Mouse (Mus musculus) layer of hippocampus, postnatal 10 days (tissue): ENCODE results near the gene Dpf3. TPM values are rescaled to one million over a fixed set of nuclear protein-coding genes. Genes with fewer than 3 reads are reported as not detected.

Source experiments
- DNase-seq, 2 experiments: peaks; one replicate each; pipeline ENCODE4 v3.0.0; 2021; ENCODE audit warnings: low spot score in 2 of 2
- total RNA-seq, 2 experiments: library from RNA; stranded (reverse); gene quantifications; 2 replicates each; pipeline ENCODE4 v1.2.3; 2021

The Dpf3 gene
- total RNA-seq, 2 experiments from 2014 or later = 22.2 to 26.6 TPM

GRCm38 (mm10) chr12:83496736-83497135 is 9.2 kb upstream of the Dpf3 start:
- DNase-seq = no peak

DNA sequence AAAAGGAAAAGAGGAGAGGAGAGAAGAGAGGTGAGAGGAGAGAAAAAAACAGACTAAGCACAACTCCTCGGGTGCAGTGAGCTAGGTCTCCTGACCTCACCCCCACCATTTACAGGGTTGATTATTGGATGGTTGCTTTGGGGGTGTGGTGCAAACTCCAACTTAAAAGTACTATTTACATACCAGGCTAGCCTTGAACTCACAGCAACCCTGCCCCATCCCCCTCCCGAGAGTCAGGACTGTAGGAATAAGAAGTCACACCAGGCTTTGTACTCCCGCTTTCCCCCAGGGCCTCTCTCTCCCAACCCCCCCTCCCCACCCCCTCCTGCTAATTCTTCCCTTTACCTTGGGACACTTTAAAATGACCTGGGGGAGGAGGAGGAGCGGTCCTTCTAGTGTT is 8.8 kb upstream of the Dpf3 start:
- no peak for DNase-seq

DNA sequence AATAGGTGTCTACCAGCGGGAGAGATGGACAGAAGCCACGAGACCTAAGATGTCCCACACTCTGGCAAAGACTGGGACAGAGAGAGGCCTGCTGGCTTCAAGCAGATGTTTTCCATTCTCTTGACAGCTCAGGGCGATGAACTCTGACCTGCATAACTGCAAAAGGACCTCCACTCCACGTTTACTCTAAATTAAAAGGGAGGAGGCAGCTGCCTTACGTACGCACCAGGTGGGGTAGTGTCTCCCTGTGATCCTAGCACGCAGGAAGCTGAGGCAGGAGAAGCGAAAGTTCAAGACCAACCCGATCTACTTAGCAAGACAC is 8.4 kb upstream of the Dpf3 start:
- no peak for DNase-seq

- no peak for DNase-seq
Measured at GRCm38 (mm10) chr12:83495248-83495960, 7.9 kb upstream of the Dpf3 start.

DNA sequence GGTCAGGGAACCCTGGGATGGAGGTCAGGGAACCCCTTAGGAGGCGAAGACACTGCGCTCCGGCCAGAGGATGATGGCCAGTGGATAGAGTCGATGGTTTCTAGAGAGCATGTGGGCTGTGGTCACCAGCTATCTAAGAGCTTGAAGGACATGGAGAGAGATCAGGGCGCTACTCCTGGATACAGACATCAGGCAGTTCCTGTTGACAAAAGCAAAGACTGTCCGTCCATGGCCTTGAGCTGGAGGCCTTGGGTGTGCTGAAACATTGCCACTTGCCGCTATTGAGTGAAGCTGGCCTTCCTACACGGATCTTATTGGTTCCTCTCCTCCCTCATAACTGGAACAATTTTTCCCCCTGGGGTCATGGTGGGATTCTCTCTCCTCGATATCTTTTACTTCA is 6.7 kb upstream of the Dpf3 start:
- DNase-seq = no peak

GRCm38 (mm10) chr12:83492808-83493207 is 5.3 kb upstream of the Dpf3 start:
- DNase-seq = no peak

DNA sequence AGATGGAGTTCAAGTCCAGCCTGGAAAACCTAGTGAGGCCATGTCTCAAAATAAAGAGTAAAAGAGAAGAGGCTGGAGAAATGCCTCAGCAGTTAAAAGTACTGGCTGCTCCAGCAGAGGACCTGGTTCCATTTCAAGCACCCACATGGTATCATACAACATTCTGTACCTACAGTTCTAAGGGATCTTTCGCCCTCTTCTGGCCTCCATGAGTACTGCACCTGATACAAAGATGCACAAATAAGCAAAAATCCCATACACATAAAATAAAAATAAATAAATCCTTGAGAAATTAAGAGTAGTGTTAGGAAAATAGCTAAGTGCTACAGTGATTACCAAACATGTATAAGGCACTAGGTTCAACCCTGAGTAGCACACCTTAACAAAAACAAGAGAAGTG is 4.1 kb upstream of the Dpf3 start:
- no peak for DNase-seq

DNA sequence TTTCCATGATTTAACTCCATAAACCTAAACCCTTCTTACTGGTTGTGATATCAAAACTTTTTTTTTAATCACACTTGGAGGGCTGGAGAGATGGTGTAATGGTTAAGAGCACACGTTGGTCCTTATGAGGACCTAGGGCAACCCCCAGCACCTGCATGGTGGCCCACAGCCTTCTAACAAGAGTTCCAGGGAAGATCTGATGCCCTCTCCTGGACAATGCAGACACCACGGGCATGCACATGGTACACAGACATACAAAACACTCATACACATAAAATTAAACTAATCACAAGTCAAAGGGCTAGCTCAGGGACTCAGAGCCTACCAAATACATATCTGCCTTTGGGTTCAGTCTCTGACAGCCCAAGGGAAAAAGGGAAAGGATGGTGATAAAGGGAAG is 2.2 kb upstream of the Dpf3 start:
- DNase-seq = no peak

DNA sequence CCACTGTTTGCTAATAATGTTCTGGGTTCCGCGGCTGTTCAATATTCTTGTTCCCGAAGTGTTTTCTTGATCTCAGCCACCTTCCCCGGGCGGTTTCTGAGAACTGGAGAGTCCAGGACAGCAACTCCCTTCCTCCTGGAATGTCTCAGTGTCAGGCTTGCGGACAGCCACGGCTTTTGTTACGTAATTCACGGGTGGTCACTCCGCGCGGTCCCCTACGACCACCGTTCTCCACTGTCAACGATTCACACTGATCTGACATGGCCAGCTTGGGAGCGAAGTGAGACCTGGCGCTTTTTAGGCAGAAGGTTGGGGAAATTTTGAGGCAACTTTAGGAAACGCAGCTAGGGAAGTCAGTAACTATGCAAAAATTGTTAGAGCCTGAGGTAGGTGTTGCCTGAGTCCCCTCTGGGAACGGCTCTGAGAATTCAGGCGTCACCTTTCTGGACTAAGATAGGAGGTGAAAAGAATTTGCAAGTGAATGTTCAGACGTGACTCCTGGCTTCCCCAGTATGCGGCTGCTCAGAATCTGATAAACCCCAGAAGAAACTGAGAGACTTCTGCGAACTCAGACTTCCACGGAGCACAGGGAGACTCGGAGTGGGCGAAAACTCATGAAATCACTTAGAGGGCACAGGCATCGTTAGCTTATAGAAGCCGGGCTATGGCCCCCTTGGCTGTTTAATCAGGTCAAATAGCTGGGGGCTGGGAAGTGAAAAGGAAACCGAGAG is 860 bp upstream of the Dpf3 start:
- peak; percentile 12 to 24 for DNase-seq

DNA sequence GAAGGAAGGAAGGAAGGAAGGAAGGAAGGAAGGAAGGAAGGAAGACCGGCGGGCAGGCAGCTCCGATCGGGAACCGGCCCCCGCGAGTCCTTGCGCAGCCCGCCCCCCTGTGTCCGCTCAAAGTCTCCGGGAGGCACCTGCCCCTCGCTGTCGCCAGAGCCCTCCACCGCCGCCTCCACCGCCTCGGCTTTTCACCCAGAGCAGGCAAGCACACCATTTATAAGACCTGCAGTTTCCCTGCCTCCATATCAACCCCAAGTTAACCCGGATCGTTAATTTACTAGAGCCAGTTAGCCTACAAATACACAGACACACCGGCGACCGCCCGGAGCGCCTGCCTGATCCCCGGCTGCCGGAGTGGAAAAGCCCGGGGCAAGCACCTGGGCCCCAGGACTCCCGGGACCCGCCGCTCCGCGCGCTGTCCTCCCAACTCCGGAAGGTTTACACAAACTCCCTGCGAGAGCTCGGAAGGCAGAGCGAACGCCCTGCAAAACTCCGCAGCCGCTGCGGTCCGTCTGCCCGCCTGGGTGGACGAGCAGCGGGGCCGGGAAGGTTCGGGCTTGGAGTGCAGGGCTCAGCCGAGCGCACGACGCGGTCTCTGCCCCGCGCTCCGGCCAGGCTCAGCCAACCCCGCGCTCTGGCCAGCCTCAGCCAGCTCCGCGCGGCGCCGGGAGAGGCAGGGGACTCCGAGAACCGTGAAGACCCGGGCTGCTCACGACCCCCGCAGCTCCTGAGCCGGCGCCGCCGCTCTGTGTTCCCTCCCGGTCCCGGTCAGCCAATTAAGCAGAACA is 650 bp downstream of the Dpf3 start:
- peak; percentile 44 to 59 for DNase-seq

- peak; percentile 51 to 64 for DNase-seq
Measured at GRCm38 (mm10) chr12:83485911-83486670, 1.4 kb downstream of the Dpf3 start.

DNA sequence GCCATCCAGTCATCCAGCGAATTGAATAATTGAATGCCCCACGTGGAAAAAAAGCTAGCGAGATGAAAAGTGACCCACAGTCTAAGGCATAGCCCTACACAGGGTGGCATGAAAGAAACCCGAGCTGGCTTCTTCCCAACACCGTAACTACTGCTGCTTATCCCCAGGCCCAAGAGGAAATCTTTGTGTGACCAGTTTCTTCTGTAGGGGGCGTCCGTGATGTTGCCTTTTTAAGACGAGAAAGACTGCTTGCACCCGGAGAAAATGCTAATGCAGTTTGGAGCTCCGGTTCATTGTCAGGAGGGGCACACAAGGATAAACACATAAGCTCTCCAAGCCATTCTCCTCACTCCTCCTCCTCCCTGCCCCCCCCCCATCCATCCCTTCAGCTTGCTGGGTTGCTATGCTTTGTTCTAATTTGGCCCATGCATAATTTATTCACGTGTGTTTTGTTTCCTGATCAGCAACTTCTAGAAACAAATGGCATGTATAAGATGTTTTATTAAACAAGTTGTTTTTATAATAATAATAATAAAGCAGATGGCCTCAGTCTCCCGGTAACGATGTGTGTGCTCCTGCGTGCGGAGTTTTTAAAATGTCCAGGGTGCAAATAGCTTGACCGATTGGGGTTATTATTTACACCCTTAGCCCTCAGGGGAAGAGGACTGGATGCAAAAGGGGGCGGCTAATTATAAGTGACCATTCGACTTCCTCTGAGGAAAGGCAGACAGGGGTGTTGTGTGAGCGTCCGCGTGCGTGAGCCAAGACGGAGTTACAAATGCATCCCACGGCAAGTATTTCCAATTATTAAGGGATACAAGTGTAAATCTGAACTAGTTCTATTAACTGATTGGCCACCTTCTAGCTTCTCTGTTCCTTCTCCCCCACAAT is 2.4 kb downstream of the Dpf3 start:
- DNase-seq = peak in 1 of 2 experiments; percentile 49

GRCm38 (mm10) chr12:83483653-83484052 is 3.9 kb downstream of the Dpf3 start:
- DNase-seq = no peak

- DNase-seq = no peak
Measured at GRCm38 (mm10) chr12:83481439-83481838, 6.1 kb downstream of the Dpf3 start.

DNA sequence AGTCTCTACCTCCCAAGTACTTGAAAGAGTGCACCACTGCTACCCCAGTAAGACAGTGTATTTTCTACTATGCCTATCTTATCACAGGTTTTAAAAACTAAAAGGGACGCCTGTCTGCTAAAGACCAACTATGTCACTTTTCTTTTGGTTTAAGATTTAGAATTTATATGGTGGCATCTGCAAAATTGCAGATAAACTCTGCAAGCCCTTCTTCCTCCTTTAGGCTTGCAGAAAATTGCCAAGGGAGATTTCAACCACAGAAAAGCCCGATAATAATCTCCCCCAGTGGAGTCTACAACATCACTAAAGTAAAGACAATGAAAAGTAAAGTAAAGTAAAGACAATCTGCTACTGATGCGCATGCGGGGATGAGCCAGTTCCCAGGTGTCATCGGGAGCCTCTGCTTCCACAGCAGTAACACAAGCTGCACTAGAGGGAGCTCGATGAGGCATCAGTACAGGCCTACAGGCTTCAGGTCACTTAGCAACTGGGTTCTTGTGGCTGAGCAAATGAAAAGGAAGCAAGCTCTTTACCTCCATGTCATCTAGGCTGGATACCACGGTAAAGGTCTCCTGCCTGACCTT is 7.6 kb downstream of the Dpf3 start:
- no peak for DNase-seq

- no peak for DNase-seq
Measured at GRCm38 (mm10) chr12:83479140-83479539, 8.4 kb downstream of the Dpf3 start.

DNA sequence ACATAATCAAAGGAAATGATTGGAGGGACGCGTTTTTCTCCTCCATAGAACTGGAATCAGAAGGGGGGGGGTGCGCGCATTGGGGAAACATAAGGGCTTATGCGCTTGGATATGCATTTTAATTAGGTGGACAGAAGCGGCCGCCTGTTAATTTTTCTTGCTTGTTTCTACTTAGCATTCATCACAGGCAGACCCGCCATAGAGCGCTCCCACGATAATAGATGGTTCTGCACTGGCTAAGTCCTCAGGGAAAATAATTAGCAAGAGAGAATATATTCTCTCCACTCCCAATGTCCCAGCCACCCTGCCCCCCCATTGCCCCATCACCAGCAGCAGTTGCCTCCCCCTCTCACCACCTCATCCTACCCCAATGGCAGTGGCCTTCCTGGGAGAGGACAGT is 11.2 kb downstream of the Dpf3 start:
- no peak for DNase-seq

GRCm38 (mm10) chr12:83475419-83475818 is 12.1 kb downstream of the Dpf3 start:
- no peak for DNase-seq

- no peak for DNase-seq
Measured at GRCm38 (mm10) chr12:83473987-83474600, 13.4 kb downstream of the Dpf3 start.

GRCm38 (mm10) chr12:83471760-83472159 is 15.8 kb downstream of the Dpf3 start:
- no peak for DNase-seq
